Mouse (Mus musculus): ENCODE data around the gene Kif9.

DNA sequence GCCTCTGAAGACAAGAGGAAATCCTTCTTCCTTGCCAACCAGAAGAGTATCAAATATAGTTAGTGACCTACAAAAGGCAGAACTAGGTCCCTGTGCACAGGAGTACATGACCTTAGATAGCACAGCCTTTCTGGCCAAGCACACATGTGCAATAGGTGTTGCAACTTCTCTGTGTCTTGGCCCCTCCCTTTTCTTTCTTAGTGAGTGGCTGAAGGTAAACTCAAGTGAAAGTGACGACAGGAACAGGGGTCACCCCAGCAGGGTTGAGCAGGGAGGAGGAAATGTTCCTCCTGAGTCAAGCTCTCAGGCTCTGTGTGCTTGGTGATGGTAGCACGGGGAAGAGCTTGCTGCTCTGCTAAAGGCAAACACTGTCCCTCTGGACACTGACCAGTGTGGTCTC, 49.0 kb downstream of the Kif9 start:
- TF ChIP-seq POLR2A (IDR thresholded peaks at IDR 0.05; ENCODE audit: borderline replicate concordance, low read depth, low read length) (no peak), CTCF (IDR thresholded peaks at IDR 0.05; ENCODE audit: low read depth, low read length) (no peak)

All from bone marrow macrophage, adult 2 months (primary cell).